Mouse (Mus musculus): ENCODE data around the gene Arhgap17. TPM values are rescaled to one million over a fixed set of nuclear protein-coding genes. Genes with fewer than 3 reads are reported as not detected.

Gene Arhgap17
- polyA plus RNA-seq, 1 experiment from 2014 or later: 21.3 TPM

DNA sequence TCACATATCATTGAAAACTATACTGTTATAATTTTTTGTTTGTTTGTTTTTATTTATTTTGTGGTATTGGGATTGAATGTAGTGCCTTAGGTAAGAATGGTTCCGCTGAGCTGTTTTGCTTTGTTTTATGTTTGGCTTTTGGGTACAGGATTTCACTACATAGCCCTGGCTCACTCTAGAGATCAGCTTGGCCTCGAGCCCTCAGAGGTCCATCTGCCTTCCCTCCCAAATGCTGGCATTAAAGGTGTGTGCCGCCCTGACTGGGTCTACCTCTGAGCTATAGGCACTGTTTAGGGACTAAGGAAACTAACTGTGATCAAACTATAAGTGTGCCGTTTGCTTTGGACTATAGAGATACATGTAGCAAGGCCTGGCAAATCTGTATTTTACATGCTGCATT, 29.6 kb upstream of the Arhgap17 start:
- 85% methylated on average over 4 of the region's 4 CpGs for WGBS
- Histone ChIP-seq H3K4me1 (ENCODE audit: insufficient read depth, low read length) (no peaks in the 10 kb centered on the region), H3K36me3 (ENCODE audit: insufficient read depth, low read length) (peaks cover 19% of the 10 kb centered on the region), H3K27me3 (ENCODE audit: insufficient read depth, low read length) (no peaks in the 10 kb centered on the region), H3K27ac (ENCODE audit: low read length) (no peak overlapping the region), H3K4me3 (ENCODE audit: low read length) (no peak overlapping the region), H3K9ac (replicated peaks; ENCODE audit: low read length) (no peak overlapping the region), H3K9me3 (ENCODE audit: low read length) (no peaks in the 10 kb centered on the region), H3K4me2 (replicated peaks; ENCODE audit: low read depth, low read length) (no peak overlapping the region)
- ATAC-seq (ENCODE audit: low FRiP score, low TSS enrichment): no peak

DNA sequence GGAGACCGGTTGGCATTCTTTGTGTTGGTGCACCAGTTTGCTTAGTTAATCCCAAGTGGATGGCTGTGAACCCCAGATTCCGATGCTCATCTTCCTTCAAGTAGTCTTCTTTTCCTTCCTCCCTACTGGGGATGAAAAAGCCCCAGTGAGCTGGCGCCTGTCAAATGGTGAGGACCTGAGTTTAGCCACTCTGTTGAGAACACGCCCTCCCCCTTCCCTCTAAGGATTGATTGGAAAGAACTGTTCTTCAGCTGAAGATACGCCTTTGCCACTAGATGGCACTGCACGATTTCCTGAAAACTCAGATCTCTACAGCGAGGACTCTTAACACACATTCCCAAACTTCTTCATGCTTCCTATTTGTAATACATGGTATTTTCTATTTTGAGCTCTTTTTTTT, 29.1 kb upstream of the Arhgap17 start:
- H3K4me2 ChIP-seq (replicated peaks; ENCODE audit: low read depth, low read length): no peak overlapping the region
- H3K27me3 ChIP-seq (ENCODE audit: insufficient read depth, low read length): no peaks in the 10 kb centered on the region
- ATAC-seq (ENCODE audit: low FRiP score, low TSS enrichment): peak; percentile 82; the same call in 1 of the 2 replicates
- H3K27ac ChIP-seq (ENCODE audit: low read length): no peak overlapping the region
- no peak overlapping the region for H3K9ac ChIP-seq (replicated peaks; ENCODE audit: low read length)
- H3K9me3 ChIP-seq (ENCODE audit: low read length): no peaks in the 10 kb centered on the region
- H3K36me3 ChIP-seq (ENCODE audit: insufficient read depth, low read length): peaks cover 18% of the 10 kb centered on the region
- no peak overlapping the region for H3K4me3 ChIP-seq (ENCODE audit: low read length)
- WGBS: 27% methylated on average over 7 of the region's 7 CpGs
- H3K4me1 ChIP-seq (ENCODE audit: insufficient read depth, low read length): no peaks in the 10 kb centered on the region

DNA sequence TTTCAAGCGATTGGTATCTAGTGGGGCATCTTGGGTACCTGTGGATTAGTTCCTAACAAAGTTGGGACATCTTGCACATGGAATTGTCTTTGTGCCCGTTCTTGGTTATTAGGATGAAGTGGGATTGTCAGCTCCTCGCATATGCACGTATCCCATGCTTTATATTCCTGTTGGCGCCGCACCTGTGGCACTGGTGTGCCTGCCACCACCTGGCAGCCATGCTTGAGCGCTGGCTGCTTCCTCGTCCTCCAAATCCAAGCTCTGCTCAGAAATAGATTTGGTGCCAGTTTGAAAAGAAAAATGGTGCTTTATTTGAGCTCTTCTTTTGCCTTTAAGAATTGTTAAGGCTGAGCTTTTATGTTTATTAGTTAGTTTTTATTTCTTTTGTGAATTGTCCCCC, 28.2 kb upstream of the Arhgap17 start:
- no peaks in the 10 kb centered on the region for H3K4me1 ChIP-seq (ENCODE audit: insufficient read depth, low read length)
- peaks cover 16% of the 10 kb centered on the region for H3K36me3 ChIP-seq (ENCODE audit: insufficient read depth, low read length)
- ATAC-seq (ENCODE audit: low FRiP score, low TSS enrichment): no peak
- no peaks in the 10 kb centered on the region for H3K9me3 ChIP-seq (ENCODE audit: low read length)
- WGBS: 92% methylated on average over 8 of the region's 8 CpGs
- no peak overlapping the region for H3K9ac ChIP-seq (replicated peaks; ENCODE audit: low read length)
- H3K27me3 ChIP-seq (ENCODE audit: insufficient read depth, low read length): no peaks in the 10 kb centered on the region
- H3K4me3 ChIP-seq (ENCODE audit: low read length): no peak overlapping the region
- no peak overlapping the region for H3K4me2 ChIP-seq (replicated peaks; ENCODE audit: low read depth, low read length)
- H3K27ac ChIP-seq (ENCODE audit: low read length): no peak overlapping the region

DNA sequence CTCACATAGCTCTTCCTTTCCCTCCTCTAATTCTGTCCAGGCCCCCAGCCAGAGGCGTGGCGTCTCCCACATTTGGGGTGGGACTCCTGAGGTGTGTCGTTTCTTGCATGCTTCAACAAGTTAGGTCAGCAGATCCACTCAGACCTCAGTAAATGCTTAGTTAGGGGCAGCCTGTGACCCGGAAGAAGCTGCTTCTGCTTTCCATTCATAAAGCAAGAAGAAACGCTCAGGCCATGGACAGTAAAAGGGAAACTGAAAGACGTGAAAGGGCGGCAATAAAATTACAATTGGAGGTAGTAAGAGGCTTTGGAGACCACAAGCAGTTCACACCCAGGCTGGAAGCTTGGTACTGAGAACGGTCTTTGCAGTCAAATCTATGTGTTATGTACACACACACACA, 27.7 kb upstream of the Arhgap17 start:
- no peak overlapping the region for H3K9ac ChIP-seq (replicated peaks; ENCODE audit: low read length)
- no peak for ATAC-seq (ENCODE audit: low FRiP score, low TSS enrichment)
- H3K4me2 ChIP-seq (replicated peaks; ENCODE audit: low read depth, low read length): no peak overlapping the region
- H3K27ac ChIP-seq (ENCODE audit: low read length): no peak overlapping the region
- H3K9me3 ChIP-seq (ENCODE audit: low read length): no peaks in the 10 kb centered on the region
- H3K4me3 ChIP-seq (ENCODE audit: low read length): no peak overlapping the region
- H3K27me3 ChIP-seq (ENCODE audit: insufficient read depth, low read length): no peaks in the 10 kb centered on the region
- H3K36me3 ChIP-seq (ENCODE audit: insufficient read depth, low read length): peaks cover 15% of the 10 kb centered on the region; the same call in 1 of the 2 replicates
- 44% methylated on average over 8 of the region's 8 CpGs for WGBS
- no peaks in the 10 kb centered on the region for H3K4me1 ChIP-seq (ENCODE audit: insufficient read depth, low read length)

DNA sequence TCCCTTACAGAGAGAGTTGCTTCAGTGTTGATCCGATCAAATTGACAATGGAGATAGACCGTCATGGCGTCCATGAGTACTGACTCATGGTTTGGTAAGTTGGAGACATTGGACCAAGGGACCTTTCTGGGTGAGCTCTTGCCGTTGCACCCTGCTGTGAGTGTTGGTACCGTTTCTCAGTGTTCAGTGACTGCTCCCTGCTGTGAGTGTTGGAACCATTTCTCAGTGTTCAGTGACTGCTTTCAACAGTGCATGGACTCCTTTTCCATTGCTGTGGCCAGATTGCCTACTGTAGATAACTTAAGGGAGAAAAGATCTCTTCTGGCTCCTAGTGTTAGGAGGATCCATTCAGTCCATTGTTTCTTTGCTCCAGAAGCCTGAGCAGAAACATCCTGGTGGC, 27.2 kb upstream of the Arhgap17 start:
- Histone ChIP-seq H3K9ac (replicated peaks; ENCODE audit: low read length) (no peak overlapping the region), H3K27ac (ENCODE audit: low read length) (no peak overlapping the region), H3K4me3 (ENCODE audit: low read length) (no peak overlapping the region), H3K9me3 (ENCODE audit: low read length) (no peaks in the 10 kb centered on the region), H3K36me3 (ENCODE audit: insufficient read depth, low read length) (0 out of 2 replicates have a peak, but pooled peaks cover 11% of the 10 kb centered on the region), H3K27me3 (ENCODE audit: insufficient read depth, low read length) (no peaks in the 10 kb centered on the region), H3K4me2 (replicated peaks; ENCODE audit: low read depth, low read length) (no peak overlapping the region), H3K4me1 (ENCODE audit: insufficient read depth, low read length) (no peaks in the 10 kb centered on the region)
- WGBS: 94% methylated on average over 5 of the region's 5 CpGs
- no peak for ATAC-seq (ENCODE audit: low FRiP score, low TSS enrichment)

DNA sequence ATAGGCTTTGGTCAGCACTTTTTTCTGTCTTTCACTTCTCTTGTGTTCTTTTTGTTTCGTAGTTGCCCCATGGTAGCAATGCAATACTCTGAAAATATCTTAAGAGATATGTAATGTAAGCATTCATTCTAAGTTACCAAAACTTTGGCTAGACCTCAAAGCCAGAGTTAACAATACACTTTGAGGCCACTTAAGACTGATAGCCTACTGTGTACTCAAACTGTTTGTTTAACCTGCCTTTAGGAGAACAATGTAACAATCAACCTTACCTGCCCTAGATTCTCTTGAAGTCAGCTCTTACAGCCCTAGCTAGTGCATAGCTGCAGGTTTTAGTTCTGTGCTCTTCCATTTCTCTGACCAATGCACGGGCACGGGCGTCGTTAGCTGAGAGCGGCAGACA, 24.6 kb upstream of the Arhgap17 start:
- no peaks in the 10 kb centered on the region for H3K9me3 ChIP-seq (ENCODE audit: low read length)
- H3K27me3 ChIP-seq (ENCODE audit: insufficient read depth, low read length): no peaks in the 10 kb centered on the region
- no peak overlapping the region for H3K27ac ChIP-seq (ENCODE audit: low read length)
- 97% methylated on average over 6 of the region's 6 CpGs for WGBS
- H3K4me1 ChIP-seq (ENCODE audit: insufficient read depth, low read length): no peaks in the 10 kb centered on the region
- no peak overlapping the region for H3K9ac ChIP-seq (replicated peaks; ENCODE audit: low read length)
- 0 out of 2 replicates have a peak, but pooled peaks cover 5% of the 10 kb centered on the region for H3K36me3 ChIP-seq (ENCODE audit: insufficient read depth, low read length)
- H3K4me3 ChIP-seq (ENCODE audit: low read length): no peak overlapping the region
- H3K4me2 ChIP-seq (replicated peaks; ENCODE audit: low read depth, low read length): no peak overlapping the region
- no peak for ATAC-seq (ENCODE audit: low FRiP score, low TSS enrichment)

DNA sequence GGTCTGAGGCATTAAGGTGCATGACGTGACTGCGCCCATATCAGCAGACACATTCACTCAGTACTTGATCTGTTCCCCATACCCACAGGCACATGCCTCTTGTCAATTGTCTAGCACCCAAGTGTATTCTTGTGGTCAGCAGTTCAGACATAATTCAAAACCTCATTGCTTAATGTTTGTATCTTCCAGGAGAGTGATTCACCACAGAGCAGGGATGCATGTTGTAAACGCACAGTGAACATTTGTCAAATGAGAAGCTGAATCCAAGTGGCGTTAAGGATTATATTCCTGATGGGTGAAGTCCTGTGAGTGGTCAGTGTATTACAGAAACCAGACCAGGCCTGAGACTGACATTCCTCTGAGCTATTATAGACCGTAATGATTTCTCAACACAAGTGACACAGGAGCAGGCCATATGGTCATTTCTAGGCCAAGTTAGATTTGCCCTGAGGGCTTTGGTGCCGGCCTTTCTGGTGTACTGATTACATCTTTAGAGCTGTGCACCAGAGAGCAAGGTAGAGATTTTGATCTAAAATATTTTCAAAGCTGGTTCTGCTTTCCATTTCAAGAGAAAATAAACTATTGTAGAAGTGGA, 20.1 kb upstream of the Arhgap17 start:
- WGBS: 67% methylated on average over 6 of the region's 6 CpGs
- H3K27me3 ChIP-seq (ENCODE audit: insufficient read depth, low read length): no peaks in the 10 kb centered on the region

DNA sequence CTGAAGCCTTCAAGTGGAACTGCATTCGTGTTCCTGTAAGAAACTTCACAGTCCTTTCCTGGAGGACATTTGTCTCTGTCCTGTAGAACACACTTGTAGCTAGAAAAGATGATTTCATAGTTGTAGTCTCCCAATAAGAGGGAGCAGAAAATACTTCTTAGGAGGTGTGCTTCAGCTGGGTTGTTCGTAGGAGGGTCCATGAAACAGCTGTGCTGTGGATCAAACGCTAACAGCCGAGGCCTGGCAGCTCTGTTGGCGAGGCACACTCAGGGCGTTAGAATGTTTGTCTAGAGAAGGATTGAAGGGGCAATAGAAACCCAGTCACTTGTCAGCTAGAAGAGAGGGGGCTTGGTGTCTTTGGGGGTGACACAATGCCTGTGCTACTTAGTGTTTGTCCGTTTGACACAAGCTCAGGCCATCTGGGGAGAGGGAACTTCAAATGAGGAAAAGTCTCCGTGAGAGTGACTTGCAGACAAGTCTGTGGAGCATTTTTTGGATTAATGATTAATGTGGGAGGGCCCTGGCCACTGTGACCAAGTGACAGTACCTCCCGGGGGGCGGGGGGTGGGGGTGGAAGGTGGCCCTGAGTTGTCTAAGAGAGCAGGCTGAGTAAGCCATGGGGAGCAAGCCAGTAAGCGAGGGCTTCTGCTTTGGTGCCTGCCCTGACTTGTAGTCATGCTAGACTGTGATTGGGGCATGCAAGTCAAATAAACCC, 16.1 kb upstream of the Arhgap17 start:
- H3K4me3 ChIP-seq (ENCODE audit: low read length): no peak overlapping the region
- H3K9ac ChIP-seq (replicated peaks; ENCODE audit: low read length): peak overlapping the region; percentile 39; the same call in 1 of the 2 replicates
- ATAC-seq (ENCODE audit: low FRiP score, low TSS enrichment): peak; percentile 90
- H3K4me1 ChIP-seq (ENCODE audit: insufficient read depth, low read length): peaks cover 17% of the 10 kb centered on the region
- 34% methylated on average over 11 of the region's 11 CpGs for WGBS
- H3K9me3 ChIP-seq (ENCODE audit: low read length): no peaks in the 10 kb centered on the region
- H3K36me3 ChIP-seq (ENCODE audit: insufficient read depth, low read length): no peaks in the 10 kb centered on the region
- H3K4me2 ChIP-seq (replicated peaks; ENCODE audit: low read depth, low read length): peak overlapping the region; percentile 20
- peak overlapping the region; percentile 92 for H3K27ac ChIP-seq (ENCODE audit: low read length)
- no peaks in the 10 kb centered on the region for H3K27me3 ChIP-seq (ENCODE audit: insufficient read depth, low read length)

More for the DNA sequence above, 20.1 kb upstream of the Arhgap17 start:
- no peaks in the 10 kb centered on the region for H3K9me3 ChIP-seq (ENCODE audit: low read length)
- no peak overlapping the region for H3K4me3 ChIP-seq (ENCODE audit: low read length)
- H3K27ac ChIP-seq (ENCODE audit: low read length): peak overlapping the region; percentile 2; the same call in 1 of the 2 replicates
- no peak for ATAC-seq (ENCODE audit: low FRiP score, low TSS enrichment)
- H3K4me1 ChIP-seq (ENCODE audit: insufficient read depth, low read length): peaks cover 17% of the 10 kb centered on the region
- 0 out of 2 replicates have a peak, but pooled peaks cover 5% of the 10 kb centered on the region for H3K36me3 ChIP-seq (ENCODE audit: insufficient read depth, low read length)
- H3K9ac ChIP-seq (replicated peaks; ENCODE audit: low read length): no peak overlapping the region
- no peak overlapping the region for H3K4me2 ChIP-seq (replicated peaks; ENCODE audit: low read depth, low read length)

DNA sequence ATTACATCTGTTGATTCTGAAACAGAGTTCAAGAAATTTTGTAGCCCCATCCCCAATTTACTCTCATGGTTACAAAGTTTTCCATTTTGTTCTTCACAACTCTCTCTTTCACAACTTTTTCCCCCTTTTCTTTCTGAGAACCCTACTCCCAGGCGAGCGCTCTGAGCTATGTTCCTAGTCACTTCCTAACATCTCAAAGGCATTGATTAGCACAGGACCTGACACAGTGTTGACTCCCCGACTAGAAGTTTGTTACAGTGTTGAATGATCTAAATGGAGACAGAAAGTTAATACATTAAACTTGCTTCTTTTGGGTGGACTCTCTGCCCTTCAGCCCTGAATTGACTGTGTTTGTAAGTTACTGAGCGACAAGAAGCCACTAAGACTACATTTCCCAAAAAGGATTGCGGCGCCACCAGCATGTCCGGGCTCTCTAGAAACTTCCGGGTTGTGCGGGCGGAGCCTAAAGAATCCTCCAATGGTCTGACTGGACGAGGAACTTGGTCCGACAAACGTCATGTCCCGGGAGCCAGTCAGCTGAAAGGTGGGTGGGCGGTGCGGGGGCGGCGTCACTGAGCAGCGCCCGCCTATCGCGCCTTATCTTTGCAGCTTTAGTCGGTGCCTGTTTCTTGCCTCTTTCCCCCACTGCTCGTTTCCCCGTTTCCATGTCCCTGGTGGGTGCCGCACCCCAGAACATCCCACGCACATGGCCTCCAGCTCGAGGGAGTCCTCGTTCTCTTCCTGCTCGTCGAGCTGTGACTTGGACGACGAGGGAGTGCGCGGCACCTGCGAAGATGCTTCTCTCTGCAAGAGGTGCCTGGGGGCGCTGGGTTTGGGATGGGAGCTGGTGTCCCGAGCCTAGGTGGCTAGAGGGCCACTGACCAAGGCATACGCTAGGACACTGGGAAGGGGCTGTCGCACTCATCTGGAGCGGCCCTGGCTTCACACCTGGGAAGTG, 8.0 kb upstream of the Arhgap17 start:
- no peaks in the 10 kb centered on the region for H3K27me3 ChIP-seq (ENCODE audit: insufficient read depth, low read length)
- H3K4me1 ChIP-seq (ENCODE audit: insufficient read depth, low read length): peaks cover 12% of the 10 kb centered on the region
- peak overlapping the region; percentile 36; the same call in 1 of the 2 replicates for H3K27ac ChIP-seq (ENCODE audit: low read length)
- peak overlapping the region; percentile 71 for H3K4me3 ChIP-seq (ENCODE audit: low read length)
- 4% methylated on average over 41 of the region's 41 CpGs for WGBS
- peak overlapping the region; percentile 88 for H3K4me2 ChIP-seq (replicated peaks; ENCODE audit: low read depth, low read length)
- H3K9me3 ChIP-seq (ENCODE audit: low read length): no peaks in the 10 kb centered on the region
- peak; percentile 99 for ATAC-seq (ENCODE audit: low FRiP score, low TSS enrichment)
- peak overlapping the region; percentile 78 for H3K9ac ChIP-seq (replicated peaks; ENCODE audit: low read length)
- no peaks in the 10 kb centered on the region for H3K36me3 ChIP-seq (ENCODE audit: insufficient read depth, low read length)
